Mouse (Mus musculus): ENCODE data around the gene Adgrg1. TPM values are rescaled to one million over a fixed set of nuclear protein-coding genes. Genes with fewer than 3 reads are reported as not detected.

The Adgrg1 gene
- polyA plus RNA-seq, 1 experiment from 2014 or later: 66.2 TPM

- no peak overlapping the region for H3K4me3 ChIP-seq (ENCODE audit: low read length)
- WGBS: 82% methylated on average over 9 of the region's 9 CpGs
- H3K36me3 ChIP-seq (ENCODE audit: insufficient read depth, low read length): no peaks in the 10 kb centered on the region
- no peak overlapping the region for H3K4me2 ChIP-seq (replicated peaks; ENCODE audit: low read depth, low read length)
- H3K9ac ChIP-seq (replicated peaks; ENCODE audit: low read length): no peak overlapping the region
- ATAC-seq (ENCODE audit: low FRiP score, low TSS enrichment): no peak
- H3K27ac ChIP-seq (ENCODE audit: low read length): no peak overlapping the region
- no peaks in the 10 kb centered on the region for H3K27me3 ChIP-seq (ENCODE audit: insufficient read depth, low read length)
- peaks cover 29% of the 10 kb centered on the region for H3K4me1 ChIP-seq (ENCODE audit: insufficient read depth, low read length)
- no peaks in the 10 kb centered on the region for H3K9me3 ChIP-seq (ENCODE audit: low read length)
Observed at GRCm38 (mm10) chr8:94973270-94973669, 1.3 kb upstream of the Adgrg1 start.

GRCm38 (mm10) chr8:94973786-94974185 lies 765 bp upstream of the Adgrg1 start:
- no peaks in the 10 kb centered on the region for H3K27me3 ChIP-seq (ENCODE audit: insufficient read depth, low read length)
- 0 out of 2 replicates have a peak, but pooled peaks have one; percentile 3 for ATAC-seq (ENCODE audit: low FRiP score, low TSS enrichment)
- no peaks in the 10 kb centered on the region for H3K36me3 ChIP-seq (ENCODE audit: insufficient read depth, low read length)
- WGBS: 75% methylated on average over 9 of the region's 9 CpGs
- H3K4me1 ChIP-seq (ENCODE audit: insufficient read depth, low read length): peaks cover 30% of the 10 kb centered on the region
- no peak overlapping the region for H3K4me2 ChIP-seq (replicated peaks; ENCODE audit: low read depth, low read length)
- H3K9ac ChIP-seq (replicated peaks; ENCODE audit: low read length): no peak overlapping the region
- H3K4me3 ChIP-seq (ENCODE audit: low read length): no peak overlapping the region
- H3K9me3 ChIP-seq (ENCODE audit: low read length): no peaks in the 10 kb centered on the region
- peak overlapping the region; percentile 87 for H3K27ac ChIP-seq (ENCODE audit: low read length)

- Histone ChIP-seq H3K4me1 (ENCODE audit: insufficient read depth, low read length) (peaks cover 44% of the 10 kb centered on the region), H3K36me3 (ENCODE audit: insufficient read depth, low read length) (no peaks in the 10 kb centered on the region)
Observed at GRCm38 (mm10) chr8:94976651-94977417, 2.3 kb downstream of the Adgrg1 start.

GRCm38 (mm10) chr8:94978131-94978530 lies 3.6 kb downstream of the Adgrg1 start:
- H3K27me3 ChIP-seq (ENCODE audit: insufficient read depth, low read length): no peaks in the 10 kb centered on the region
- peak overlapping the region; percentile 55 for H3K4me2 ChIP-seq (replicated peaks; ENCODE audit: low read depth, low read length)
- H3K9ac ChIP-seq (replicated peaks; ENCODE audit: low read length): peak overlapping the region; percentile 69
- H3K4me3 ChIP-seq (ENCODE audit: low read length): peak overlapping the region; percentile 49
- WGBS: 60% methylated on average over 9 of the region's 9 CpGs
- peak overlapping the region; percentile 96 for H3K27ac ChIP-seq (ENCODE audit: low read length)
- no peaks in the 10 kb centered on the region for H3K36me3 ChIP-seq (ENCODE audit: insufficient read depth, low read length)
- no peaks in the 10 kb centered on the region for H3K9me3 ChIP-seq (ENCODE audit: low read length)
- H3K4me1 ChIP-seq (ENCODE audit: insufficient read depth, low read length): peaks cover 54% of the 10 kb centered on the region
- no peak for ATAC-seq (ENCODE audit: low FRiP score, low TSS enrichment)

More at GRCm38 (mm10) chr8:94976651-94977417, 2.3 kb downstream of the Adgrg1 start:
- no peaks in the 10 kb centered on the region for H3K9me3 ChIP-seq (ENCODE audit: low read length)
- H3K27ac ChIP-seq (ENCODE audit: low read length): peak overlapping the region; percentile 96
- no peaks in the 10 kb centered on the region for H3K27me3 ChIP-seq (ENCODE audit: insufficient read depth, low read length)
- WGBS: 15% methylated on average over 17 of the region's 17 CpGs
- H3K4me3 ChIP-seq (ENCODE audit: low read length): peak overlapping the region; percentile 49
- ATAC-seq (ENCODE audit: low FRiP score, low TSS enrichment): peak; percentile 71
- peak overlapping the region; percentile 55 for H3K4me2 ChIP-seq (replicated peaks; ENCODE audit: low read depth, low read length)
- peak overlapping the region; percentile 69 for H3K9ac ChIP-seq (replicated peaks; ENCODE audit: low read length)

GRCm38 (mm10) chr8:94978593-94979319 lies 4.2 kb downstream of the Adgrg1 start:
- H3K27me3 ChIP-seq (ENCODE audit: insufficient read depth, low read length): no peaks in the 10 kb centered on the region
- H3K27ac ChIP-seq (ENCODE audit: low read length): peak overlapping the region; percentile 43; the same call in 1 of the 2 replicates
- H3K36me3 ChIP-seq (ENCODE audit: insufficient read depth, low read length): no peaks in the 10 kb centered on the region
- peak overlapping the region; percentile 69 for H3K9ac ChIP-seq (replicated peaks; ENCODE audit: low read length)
- peak overlapping the region; percentile 55 for H3K4me2 ChIP-seq (replicated peaks; ENCODE audit: low read depth, low read length)
- peaks cover 56% of the 10 kb centered on the region for H3K4me1 ChIP-seq (ENCODE audit: insufficient read depth, low read length)
- no peak for ATAC-seq (ENCODE audit: low FRiP score, low TSS enrichment)
- WGBS: 78% methylated on average over 13 of the region's 13 CpGs
- H3K4me3 ChIP-seq (ENCODE audit: low read length): peak overlapping the region; percentile 49
- H3K9me3 ChIP-seq (ENCODE audit: low read length): no peaks in the 10 kb centered on the region

GRCm38 (mm10) chr8:94980176-94980575 lies 5.6 kb downstream of the Adgrg1 start:
- WGBS: 65% methylated on average over 5 of the region's 5 CpGs
- H3K4me3 ChIP-seq (ENCODE audit: low read length): peak overlapping the region; percentile 10; the same call in 1 of the 2 replicates
- peak overlapping the region; percentile 29 for H3K9ac ChIP-seq (replicated peaks; ENCODE audit: low read length)
- H3K27me3 ChIP-seq (ENCODE audit: insufficient read depth, low read length): no peaks in the 10 kb centered on the region
- peak overlapping the region; percentile 88 for H3K27ac ChIP-seq (ENCODE audit: low read length)
- peak; percentile 65 for ATAC-seq (ENCODE audit: low FRiP score, low TSS enrichment)
- no peaks in the 10 kb centered on the region for H3K36me3 ChIP-seq (ENCODE audit: insufficient read depth, low read length)
- no peaks in the 10 kb centered on the region for H3K9me3 ChIP-seq (ENCODE audit: low read length)
- H3K4me1 ChIP-seq (ENCODE audit: insufficient read depth, low read length): peaks cover 63% of the 10 kb centered on the region
- peak overlapping the region; percentile 36 for H3K4me2 ChIP-seq (replicated peaks; ENCODE audit: low read depth, low read length)

- Histone ChIP-seq H3K9ac (replicated peaks; ENCODE audit: low read length) (peak overlapping the region; percentile 29; the same call in 1 of the 2 replicates), H3K4me3 (ENCODE audit: low read length) (peak overlapping the region; percentile 10), H3K4me2 (replicated peaks; ENCODE audit: low read depth, low read length) (peak overlapping the region; percentile 36), H3K36me3 (ENCODE audit: insufficient read depth, low read length) (no peaks in the 10 kb centered on the region), H3K4me1 (ENCODE audit: insufficient read depth, low read length) (peaks cover 63% of the 10 kb centered on the region), H3K27ac (ENCODE audit: low read length) (peak overlapping the region; percentile 88), H3K9me3 (ENCODE audit: low read length) (no peaks in the 10 kb centered on the region), H3K27me3 (ENCODE audit: insufficient read depth, low read length) (no peaks in the 10 kb centered on the region)
- 49% methylated on average over 8 of the region's 8 CpGs for WGBS
- no peak for ATAC-seq (ENCODE audit: low FRiP score, low TSS enrichment)
Observed at GRCm38 (mm10) chr8:94980976-94981375, 6.4 kb downstream of the Adgrg1 start.

GRCm38 (mm10) chr8:94981848-94982247 lies 7.3 kb downstream of the Adgrg1 start:
- H3K9me3 ChIP-seq (ENCODE audit: low read length): no peaks in the 10 kb centered on the region
- H3K36me3 ChIP-seq (ENCODE audit: insufficient read depth, low read length): no peaks in the 10 kb centered on the region
- H3K4me2 ChIP-seq (replicated peaks; ENCODE audit: low read depth, low read length): peak overlapping the region; percentile 36; the same call in 1 of the 2 replicates
- no peak overlapping the region for H3K9ac ChIP-seq (replicated peaks; ENCODE audit: low read length)
- ATAC-seq (ENCODE audit: low FRiP score, low TSS enrichment): no peak
- peaks cover 59% of the 10 kb centered on the region for H3K4me1 ChIP-seq (ENCODE audit: insufficient read depth, low read length)
- H3K27me3 ChIP-seq (ENCODE audit: insufficient read depth, low read length): no peaks in the 10 kb centered on the region
- 69% methylated on average over 7 of the region's 7 CpGs for WGBS
- H3K4me3 ChIP-seq (ENCODE audit: low read length): no peak overlapping the region
- H3K27ac ChIP-seq (ENCODE audit: low read length): peak overlapping the region; percentile 88; the same call in 1 of the 2 replicates

GRCm38 (mm10) chr8:94983146-94983545 lies 8.6 kb downstream of the Adgrg1 start:
- WGBS: 9% methylated on average over 5 of the region's 5 CpGs
- no peak for ATAC-seq (ENCODE audit: low FRiP score, low TSS enrichment)
- no peaks in the 10 kb centered on the region for H3K27me3 ChIP-seq (ENCODE audit: insufficient read depth, low read length)
- no peaks in the 10 kb centered on the region for H3K36me3 ChIP-seq (ENCODE audit: insufficient read depth, low read length)
- H3K4me1 ChIP-seq (ENCODE audit: insufficient read depth, low read length): peaks cover 49% of the 10 kb centered on the region
- no peaks in the 10 kb centered on the region for H3K9me3 ChIP-seq (ENCODE audit: low read length)
- 0 out of 2 replicates have a peak overlapping the region, but pooled peaks have one; percentile 2 for H3K4me2 ChIP-seq (replicated peaks; ENCODE audit: low read depth, low read length)
- H3K9ac ChIP-seq (replicated peaks; ENCODE audit: low read length): no peak overlapping the region
- no peak overlapping the region for H3K4me3 ChIP-seq (ENCODE audit: low read length)
- H3K27ac ChIP-seq (ENCODE audit: low read length): peak overlapping the region; percentile 83
